Mouse (Mus musculus) kidney, adult 18-20 months (tissue): Measurements from ENCODE around the gene Phgdh.

Experiments used
- DNase-seq: peaks from one replicate; pipeline ENCODE4 v3.0.0; 2021

Gene Phgdh

GRCm38 (mm10) chr3:98339706-98340109 is at the start of gene Phgdh:
Gene Phgdh, minus strand, starts transcription at chr3:98339990.
- peak; percentile 62 for DNase-seq

GRCm38 (mm10) chr3:98389305-98389704 is 49.5 kb upstream of the Phgdh start:
- DNase-seq = no peak

DNA sequence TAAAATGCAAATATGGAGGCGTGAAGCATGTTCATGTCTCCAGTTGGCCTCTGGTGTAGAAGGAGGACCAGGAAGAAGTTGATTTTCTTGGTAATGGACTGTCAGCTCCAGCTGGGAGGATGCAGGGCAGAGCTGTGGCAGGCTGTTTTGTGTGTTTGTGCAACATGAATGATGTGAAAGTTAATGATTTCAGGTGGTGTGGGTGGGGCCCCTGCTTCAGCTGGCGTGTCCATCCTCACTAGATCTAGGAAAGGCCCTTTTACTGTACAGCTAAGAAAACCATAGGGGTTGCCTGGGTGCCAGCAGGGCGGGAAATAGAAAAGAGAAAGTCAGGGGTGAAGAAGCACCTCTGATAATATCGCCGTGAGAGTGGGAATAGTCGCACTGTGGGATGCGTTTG is 48.0 kb upstream of the Phgdh start:
- DNase-seq = peak; percentile 41

DNA sequence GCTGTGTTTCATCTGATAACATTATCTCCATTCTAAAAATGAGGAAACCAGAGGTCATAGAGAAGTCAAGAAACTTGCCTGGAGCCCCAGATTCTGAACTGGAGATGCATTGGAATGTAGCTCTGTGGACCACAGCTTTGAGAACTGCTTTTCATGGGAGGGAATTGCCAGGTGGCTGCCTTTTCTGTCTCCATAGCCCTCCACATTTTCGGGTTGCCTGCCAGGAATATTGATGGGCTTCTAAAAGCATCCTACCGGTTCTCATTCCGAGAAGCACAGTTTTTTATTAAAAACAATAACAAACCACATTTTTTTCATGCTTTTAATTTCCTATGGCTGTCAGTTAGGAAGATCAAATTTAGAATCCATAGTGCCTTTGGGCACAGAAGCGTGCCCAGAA is 47.3 kb upstream of the Phgdh start:
- peak; percentile 1 for DNase-seq

DNA sequence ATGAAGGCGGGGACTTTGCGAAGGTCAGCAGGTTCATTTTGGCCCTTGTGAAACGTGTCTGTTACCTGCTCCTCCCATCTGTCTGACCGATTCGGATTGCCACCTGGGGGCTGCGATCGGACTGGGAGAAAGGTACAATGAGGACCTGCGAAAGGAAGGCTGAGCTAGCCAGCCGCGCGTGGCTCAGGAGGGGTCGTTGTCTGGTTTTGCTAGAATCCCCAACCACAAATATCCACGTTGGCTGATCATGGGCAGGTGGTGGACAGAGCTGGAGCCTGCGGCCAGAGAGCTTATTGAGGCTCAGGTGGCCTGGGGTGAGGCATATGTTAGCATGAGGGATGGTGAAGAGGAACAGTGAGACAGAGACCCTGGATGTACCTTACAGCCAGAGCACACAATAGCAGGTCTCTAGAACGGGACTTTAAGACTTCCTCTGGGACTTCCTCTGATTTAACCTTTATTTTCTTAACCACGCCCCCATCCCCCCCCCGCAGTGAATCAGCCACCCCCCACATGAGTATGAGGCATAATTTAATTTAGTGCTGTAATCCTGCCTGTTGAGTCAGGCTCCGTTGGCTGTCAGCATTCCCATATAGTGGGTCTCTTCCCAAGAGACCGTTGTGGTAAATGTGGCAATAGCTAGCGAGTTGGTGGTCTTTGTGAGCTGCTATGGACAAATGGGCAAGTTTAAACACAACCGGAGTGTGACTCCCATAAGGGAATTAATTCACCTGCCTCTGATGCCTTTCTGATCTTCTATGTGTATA is 43.4 kb upstream of the Phgdh start:
- DNase-seq = peak; percentile 30

- peak; percentile 89 for DNase-seq
Observed at GRCm38 (mm10) chr3:98382246-98382939, 42.6 kb upstream of the Phgdh start, which contains the start of gene Zfp697. Gene Zfp697, plus strand, starts transcription at chr3:98382461.

DNA sequence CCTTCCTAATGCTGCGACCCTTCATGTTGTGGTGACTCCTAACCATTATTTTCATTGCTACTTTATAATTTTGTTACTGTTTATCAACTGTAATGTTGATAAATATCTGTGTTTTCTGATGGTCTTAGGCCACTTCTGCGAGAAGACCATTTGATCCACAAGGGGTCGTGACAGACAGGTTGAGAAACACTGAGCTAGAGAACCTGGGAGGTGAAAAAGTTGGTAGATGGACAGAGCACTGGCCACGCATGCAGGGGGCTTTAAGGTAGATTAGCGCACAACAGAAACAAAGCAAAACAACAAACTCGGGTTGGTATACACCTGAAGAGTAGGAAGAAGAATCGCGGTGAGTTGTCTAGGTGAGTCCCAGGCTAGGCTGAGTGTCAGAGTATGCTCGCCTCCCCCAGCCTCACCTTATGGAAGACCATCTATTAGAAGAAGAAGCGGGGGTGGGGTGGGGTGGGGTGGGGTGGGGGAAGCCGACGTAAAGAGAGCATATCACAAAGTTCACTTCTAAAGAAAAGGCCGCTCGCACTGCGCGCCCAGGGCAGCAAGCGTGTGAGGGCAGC is 42.0 kb upstream of the Phgdh start:
- DNase-seq = peak; percentile 22

DNA sequence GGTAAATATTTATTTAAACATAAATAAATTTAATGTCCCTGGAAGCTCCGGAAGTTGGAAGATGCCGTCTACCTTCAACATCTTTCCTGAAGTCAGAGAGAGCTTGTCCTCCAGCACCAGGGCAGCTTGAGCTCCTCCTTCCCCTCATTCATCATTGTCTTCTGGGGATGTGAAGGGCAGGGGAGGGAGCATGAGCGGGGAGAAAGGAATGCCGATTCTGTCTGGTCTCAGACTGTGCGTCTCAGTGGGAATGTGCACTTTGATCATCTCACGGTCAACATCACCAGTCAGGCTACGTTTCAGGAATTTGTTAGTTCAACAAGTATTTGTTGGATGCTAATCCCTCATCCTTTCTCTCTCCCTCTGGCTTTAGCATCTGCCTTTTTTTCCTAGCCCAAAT is 39.4 kb upstream of the Phgdh start:
- peak; percentile 54 for DNase-seq

- DNase-seq = no peak
Observed at GRCm38 (mm10) chr3:98378267-98378666, 38.5 kb upstream of the Phgdh start.

DNA sequence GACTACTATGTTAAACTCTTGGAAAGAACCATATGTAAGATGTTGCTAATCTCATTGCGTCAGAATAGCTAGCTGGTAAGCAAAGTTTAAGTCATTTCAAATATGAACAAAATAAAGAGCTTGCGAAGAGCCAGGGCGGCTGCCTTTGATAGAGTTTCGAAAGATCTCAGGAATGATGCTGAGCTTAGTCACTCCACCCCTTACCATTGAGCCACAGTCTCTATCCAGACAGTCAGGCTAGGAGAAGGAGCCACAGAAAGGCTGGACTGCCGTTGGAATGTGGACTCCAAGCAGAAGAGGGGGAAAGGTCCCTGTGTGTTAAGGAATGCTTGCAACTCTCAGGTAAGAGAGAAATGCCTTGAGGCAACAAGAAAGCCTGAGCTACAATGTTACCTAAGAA is 35.2 kb upstream of the Phgdh start:
- no peak for DNase-seq

DNA sequence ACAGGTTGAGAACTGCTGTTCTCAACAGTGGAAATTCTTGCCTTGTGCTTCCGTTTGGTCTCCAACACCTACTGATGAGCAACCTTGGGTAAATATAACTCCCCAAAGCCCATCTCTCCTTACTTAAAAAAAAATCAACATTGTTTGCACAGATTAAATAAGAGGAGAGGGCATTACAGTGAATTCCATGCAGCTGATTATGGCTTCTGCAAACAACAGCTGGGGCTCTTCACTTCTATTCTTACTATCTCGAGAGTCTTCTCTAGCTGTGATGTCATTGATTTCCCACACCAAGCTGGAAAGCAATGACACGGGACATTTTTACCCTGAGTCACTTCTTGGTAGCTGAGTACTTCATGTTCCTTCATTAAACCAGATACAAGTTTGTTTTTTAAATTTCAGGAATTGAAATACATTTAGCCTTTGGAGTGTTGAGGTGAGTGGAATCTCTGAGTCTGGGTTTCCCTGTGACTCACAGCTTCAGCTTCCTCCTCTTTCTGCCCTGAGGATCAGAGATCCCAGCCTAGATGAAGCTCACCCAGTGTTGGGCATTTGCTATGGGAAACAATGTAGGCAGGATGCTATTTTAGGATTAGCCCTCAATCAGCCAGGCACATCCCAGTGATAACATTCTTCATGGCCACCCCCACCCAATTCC is 34.4 kb upstream of the Phgdh start:
- no peak for DNase-seq

DNA sequence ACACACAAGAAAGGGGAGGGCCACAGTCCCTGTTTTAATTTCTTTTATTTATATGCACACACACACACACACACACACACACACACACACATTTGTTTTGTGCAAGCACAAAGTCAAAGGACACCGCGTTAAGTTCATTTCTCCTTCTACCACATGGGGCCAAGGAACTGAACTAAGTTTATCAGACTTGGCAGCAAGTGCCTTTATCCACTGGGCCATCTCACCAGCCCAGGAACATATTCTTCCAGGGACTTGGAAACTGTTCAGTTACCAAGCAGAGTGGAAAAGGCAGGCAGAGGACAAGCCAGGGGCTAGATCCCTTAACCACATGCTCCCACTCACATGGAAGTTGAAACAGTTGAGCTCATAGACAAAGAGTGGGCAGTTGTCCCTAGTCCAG is 29.0 kb upstream of the Phgdh start:
- no peak for DNase-seq

- peak; percentile 47 for DNase-seq
Observed at GRCm38 (mm10) chr3:98368283-98368682, 28.5 kb upstream of the Phgdh start.

DNA sequence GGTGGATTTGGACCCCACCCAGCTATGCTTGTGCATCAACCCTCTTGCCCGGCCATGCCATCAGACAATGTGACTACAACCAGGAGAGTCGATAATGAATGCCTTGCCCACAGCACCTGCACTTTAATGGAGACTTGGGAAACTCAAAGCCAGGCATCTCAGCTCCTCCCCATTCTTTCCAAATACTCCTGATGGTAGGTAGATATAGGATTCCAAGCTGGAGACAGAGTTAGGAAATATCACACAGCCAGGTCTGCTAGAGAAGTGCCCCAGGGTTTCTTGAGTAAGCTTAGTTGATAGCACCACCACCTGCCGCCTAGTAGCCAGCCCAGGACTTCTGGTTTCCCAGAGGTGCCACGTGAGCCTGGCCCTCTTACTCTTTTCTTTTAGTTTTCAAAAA is 27.0 kb upstream of the Phgdh start:
- DNase-seq = no peak

- DNase-seq = no peak
Observed at GRCm38 (mm10) chr3:98366086-98366485, 26.3 kb upstream of the Phgdh start.

DNA sequence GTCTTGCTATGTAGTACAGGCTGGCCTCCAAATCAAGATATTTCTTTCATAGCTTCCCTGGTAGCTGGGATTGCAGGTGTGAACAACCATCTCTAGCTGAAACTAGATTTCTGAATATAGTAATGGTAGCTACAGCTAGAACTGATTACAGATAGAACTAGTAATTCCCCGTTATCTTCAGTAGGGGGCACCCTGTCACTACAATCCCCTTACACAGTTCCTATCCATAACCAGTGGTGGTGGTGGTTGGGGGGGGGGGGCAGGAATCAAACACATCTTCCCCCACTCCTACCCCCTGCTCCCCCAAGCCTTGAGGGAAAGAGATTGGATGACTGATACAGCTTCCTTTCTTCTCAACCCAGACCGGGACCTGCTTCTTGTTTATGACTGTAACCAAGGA is 23.0 kb upstream of the Phgdh start:
- DNase-seq = peak; percentile 31

GRCm38 (mm10) chr3:98356632-98357370 is 17.0 kb upstream of the Phgdh start:
- no peak for DNase-seq

- DNase-seq = no peak
Observed at GRCm38 (mm10) chr3:98356026-98356365, 16.2 kb upstream of the Phgdh start.

DNA sequence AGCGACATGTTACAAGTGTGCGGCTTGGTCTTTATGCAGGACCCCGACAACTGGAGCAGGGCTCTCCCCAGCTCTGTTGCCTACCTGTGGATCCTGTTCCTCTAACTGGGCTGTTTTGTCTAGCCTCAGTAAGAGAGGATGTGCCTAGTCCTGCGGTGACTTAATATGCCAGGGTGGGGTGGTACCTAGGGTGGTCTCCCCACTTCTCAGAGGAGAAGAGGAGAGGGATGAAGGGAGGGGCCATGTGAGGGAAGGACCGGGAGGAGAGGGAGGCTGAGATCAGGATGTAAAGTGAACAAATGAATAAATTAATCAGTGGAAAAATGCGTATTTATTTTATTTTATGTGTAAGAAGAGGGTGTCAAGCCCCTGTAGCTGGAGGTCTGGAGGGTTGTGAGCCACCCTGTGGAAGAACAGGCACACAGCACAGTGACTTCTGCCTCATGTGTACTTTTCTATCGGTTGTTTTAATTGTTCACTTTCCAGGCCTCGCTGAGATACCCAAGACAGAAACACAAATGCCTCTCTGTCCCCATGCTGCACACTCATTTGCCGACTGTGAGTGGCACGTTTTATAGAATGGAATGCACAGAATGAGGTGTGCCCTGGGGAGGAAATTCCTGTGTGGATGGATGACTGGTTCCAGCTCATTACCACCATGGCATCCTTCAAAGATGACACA is 15.7 kb upstream of the Phgdh start:
- DNase-seq = no peak

- peak; percentile 64 for DNase-seq
Observed at GRCm38 (mm10) chr3:98353892-98354291, 14.1 kb upstream of the Phgdh start.

- DNase-seq = no peak
Observed at GRCm38 (mm10) chr3:98348705-98349104, 8.9 kb upstream of the Phgdh start.

DNA sequence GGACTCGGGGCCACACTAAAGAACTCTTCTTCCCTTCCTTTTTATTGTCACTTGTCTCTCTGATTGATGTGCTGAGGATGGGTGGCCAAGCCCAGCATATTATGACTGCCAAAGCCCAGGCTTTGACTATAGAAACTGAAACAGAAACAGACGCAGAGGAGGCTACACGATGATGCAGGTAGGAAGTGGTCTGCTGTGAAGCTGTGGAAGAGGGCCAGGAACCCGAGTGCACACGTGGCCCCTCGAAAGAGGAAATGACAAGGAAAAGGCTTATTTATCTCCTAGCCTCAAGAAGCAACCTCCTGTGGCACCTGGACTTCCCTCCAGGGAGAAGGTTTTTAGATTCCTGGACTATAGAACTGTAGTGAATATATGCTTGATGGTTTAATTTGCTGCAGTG is 8.3 kb upstream of the Phgdh start:
- DNase-seq = no peak
